Mouse (Mus musculus): ENCODE measurements around the gene Ppie. TPM values are rescaled to one million over a fixed set of nuclear protein-coding genes. Genes with fewer than 3 reads are reported as not detected.

Gene Ppie
- 109 and 110 TPM in 2 replicates for polyA plus RNA-seq (2014; fragmentation: Nextera tagmentation; extraction: Ambion mirVana)

DNA sequence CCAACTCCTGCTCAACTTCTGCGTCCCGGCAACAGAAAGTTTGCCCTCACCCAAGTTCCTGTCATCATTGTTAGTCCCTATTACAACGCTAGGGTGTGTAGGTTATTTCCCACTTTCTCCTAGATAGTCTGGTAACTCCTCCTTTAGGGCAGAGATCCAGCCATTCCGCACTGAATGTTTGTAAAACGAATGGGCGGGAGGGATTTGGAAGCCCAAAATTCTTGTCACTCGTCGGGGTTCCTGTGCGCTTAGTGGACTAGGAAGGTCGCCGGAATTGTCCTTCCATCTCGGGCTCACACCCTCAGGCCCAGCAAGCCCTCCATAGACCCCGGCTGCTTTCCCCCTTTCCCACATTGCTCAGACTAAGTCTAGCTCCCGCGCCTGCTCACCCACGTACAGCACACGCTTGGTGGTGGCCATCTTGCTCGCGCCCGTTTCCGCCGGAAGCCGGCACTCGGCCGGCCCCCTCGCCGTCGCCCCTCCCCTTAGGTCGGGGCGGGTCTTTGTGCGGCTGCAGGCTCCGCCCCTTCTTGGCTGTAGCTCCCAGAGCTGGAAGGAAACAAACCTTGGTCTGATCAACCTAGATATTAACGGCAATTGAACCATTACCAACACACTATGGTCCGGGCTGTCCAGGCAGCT is at the start of gene Ppie:
Gene Ppie, minus strand, starts transcription at position 439 of the 642 bp plus-strand sequence.
- DNase-seq, result peak; percentile 96
- H3K36me3 ChIP-seq (ENCODE audit: insufficient read depth), result peaks cover 21% of the 10 kb centered on the region
- peak within 1 kb of the TSS; percentile 88 for H3K4me2 ChIP-seq
- H3K9ac ChIP-seq, result peak within 1 kb of the TSS; percentile 66
- peak; percentile 52 for TF ChIP-seq CTCF (IDR thresholded peaks at IDR 0.05; ENCODE audit: low read depth)
- H3K27ac ChIP-seq (ENCODE audit: low read depth), result peak within 1 kb of the TSS; percentile 97
- WGBS, result under 1% methylated on average over 34 of the region's 34 CpGs
- H3K27me3 ChIP-seq (ENCODE audit: insufficient read depth, low read length), result no peaks in the 10 kb centered on the region
- peak within 1 kb of the TSS; percentile 73 for H3K4me3 ChIP-seq (ENCODE audit: low read depth, low read length)
- peak; percentile 97 for ATAC-seq (ENCODE audit: insufficient read depth)
- H3K4me1 ChIP-seq (ENCODE audit: insufficient read depth), result peaks cover 8% of the 10 kb centered on the region
- no peaks in the 10 kb centered on the region for H3K9me3 ChIP-seq (ENCODE audit: low read depth, low read length)

DNA sequence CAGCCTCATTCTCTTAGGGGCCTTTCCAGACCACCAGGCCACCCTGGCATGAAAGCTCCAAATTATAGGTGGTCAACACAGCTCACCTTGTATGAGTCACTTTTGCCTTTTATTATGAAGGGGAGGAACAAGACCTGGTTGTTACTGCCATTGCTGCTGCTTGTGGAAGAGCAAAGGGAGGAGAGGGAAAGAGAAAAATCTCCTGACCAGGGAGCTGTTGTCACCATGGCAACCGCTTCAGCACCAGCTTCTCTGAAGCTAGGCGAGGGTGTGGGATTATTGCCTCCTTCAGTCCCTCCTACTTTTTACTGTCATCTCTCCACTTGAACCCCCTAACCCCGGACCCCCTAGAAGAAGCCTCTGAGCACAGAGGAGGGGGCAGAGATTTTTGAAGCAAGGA is 45.1 kb upstream of the Ppie start:
- Histone ChIP-seq H3K9me3 (ENCODE audit: low read depth, low read length) (no peaks in the 10 kb centered on the region), H3K27me3 (ENCODE audit: insufficient read depth, low read length) (peaks cover 65% of the 10 kb centered on the region), H3K4me1 (ENCODE audit: insufficient read depth) (peaks cover 10% of the 10 kb centered on the region; the same call in 1 of the 2 replicates), H3K9ac (no peak overlapping the region), H3K4me3 (ENCODE audit: low read depth, low read length) (no peak overlapping the region), H3K36me3 (ENCODE audit: insufficient read depth) (no peaks in the 10 kb centered on the region), H3K4me2 (no peak overlapping the region), H3K27ac (ENCODE audit: low read depth) (no peak overlapping the region)
- ATAC-seq (ENCODE audit: insufficient read depth) (no peak), DNase-seq (peak; percentile 11)
- WGBS, result 34% methylated on average over 3 of the region's 3 CpGs
- TF ChIP-seq CTCF (IDR thresholded peaks at IDR 0.05; ENCODE audit: low read depth), result no peak

DNA sequence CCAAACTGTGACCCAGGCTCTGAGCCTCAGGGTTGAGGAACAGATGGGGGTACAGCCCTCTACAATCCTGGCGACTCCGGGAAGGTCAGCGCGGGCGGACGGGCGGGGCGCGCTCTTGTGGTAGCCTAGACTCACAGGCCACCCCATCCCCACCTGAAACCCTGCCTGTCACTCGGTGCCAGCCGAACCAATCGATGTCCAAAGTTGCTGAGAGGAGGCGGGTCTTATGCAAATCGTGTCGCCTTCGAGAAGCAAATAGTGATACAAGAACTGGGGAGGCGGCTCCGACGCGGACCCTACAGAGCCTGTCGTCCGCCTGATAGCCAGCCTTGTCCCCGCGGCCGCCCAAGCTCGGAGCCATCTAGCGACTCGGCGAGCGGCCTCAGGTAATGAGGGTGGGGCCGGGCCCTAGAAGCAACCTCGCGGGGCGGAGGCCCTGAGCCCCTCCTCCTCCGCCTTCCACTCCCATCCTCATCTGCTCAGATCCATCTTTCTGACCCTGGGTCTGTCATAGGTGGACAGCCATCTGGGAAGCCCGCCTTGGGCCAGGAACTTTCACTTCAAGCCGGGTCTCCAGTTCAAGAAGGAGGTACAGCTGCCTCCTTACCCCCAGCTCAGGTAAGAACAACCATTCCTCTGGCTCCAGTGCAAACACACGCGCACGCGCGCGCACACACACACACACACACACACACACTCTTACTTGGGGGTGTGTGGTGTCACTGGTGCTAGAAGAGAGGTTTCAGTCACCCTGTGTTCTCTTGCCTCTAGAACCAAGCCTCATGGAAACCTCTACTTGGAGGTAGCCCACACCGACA is 43.7 kb upstream of the Ppie start:
- no peak for TF ChIP-seq CTCF (IDR thresholded peaks at IDR 0.05; ENCODE audit: low read depth)
- Histone ChIP-seq H3K4me2 (peak overlapping the region; percentile 64), H3K36me3 (ENCODE audit: insufficient read depth) (no peaks in the 10 kb centered on the region), H3K27ac (ENCODE audit: low read depth) (no peak overlapping the region), H3K4me1 (ENCODE audit: insufficient read depth) (peaks cover 10% of the 10 kb centered on the region; the same call in 1 of the 2 replicates), H3K9me3 (ENCODE audit: low read depth, low read length) (no peaks in the 10 kb centered on the region), H3K4me3 (ENCODE audit: low read depth, low read length) (peak overlapping the region; percentile 33), H3K9ac (0 out of 2 replicates have a peak overlapping the region, but pooled peaks have one; percentile 0), H3K27me3 (ENCODE audit: insufficient read depth, low read length) (peaks cover 73% of the 10 kb centered on the region)
- WGBS, result 9% methylated on average over 44 of the region's 44 CpGs
- peak; percentile 90 for ATAC-seq (ENCODE audit: insufficient read depth)
- DNase-seq, result peak; percentile 85

DNA sequence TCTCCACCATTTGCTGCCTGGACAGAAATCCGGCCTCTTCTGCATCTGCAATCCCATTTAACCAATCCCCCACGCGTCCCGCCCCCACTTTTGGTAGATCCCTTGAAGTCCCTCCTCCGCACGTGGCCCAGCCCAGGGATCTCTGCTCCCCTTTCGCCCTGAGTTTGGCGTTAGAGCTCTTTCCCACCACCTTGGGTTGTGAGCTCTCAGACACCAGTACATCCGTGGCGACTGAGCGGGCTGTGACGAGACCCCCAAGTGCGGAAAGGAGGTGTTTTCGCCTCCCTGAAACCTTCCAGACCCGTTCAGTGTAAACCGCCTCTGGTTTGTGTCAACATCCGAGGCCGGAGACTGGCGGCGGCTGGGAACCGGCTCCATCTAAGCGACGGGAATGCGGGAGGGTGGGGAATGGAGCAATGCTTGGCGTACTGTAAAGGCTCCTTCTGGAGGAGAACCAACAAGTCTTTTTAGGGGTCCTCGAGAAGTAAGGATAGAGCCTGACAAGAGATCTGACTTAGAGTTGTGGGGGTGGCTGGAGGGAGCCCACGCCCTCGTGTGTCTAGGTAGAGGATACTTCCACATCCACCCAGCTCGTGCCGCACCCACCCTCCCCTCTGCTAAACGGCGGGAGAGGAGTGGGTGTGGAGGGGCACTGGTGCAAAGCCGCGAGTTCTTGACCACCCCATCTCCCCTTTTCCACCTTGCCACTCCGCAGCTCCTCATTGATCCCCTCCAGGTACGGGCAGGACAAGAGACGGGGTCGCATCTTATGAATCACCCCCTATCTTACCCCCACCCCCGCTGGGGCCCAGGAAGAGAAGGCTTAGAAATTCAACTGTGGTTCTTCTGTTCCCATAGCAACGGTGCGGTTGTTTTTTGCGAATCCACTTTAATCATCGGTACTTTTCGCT is 42.8 kb upstream of the Ppie start, which contains the start of gene Hpcal4:
Gene Hpcal4, plus strand, starts transcription at position 900 of the 911 bp plus-strand sequence.
- Histone ChIP-seq H3K27me3 (ENCODE audit: insufficient read depth, low read length) (peaks cover 73% of the 10 kb centered on the region), H3K4me2 (peak within 1 kb of the TSS; percentile 64), H3K36me3 (ENCODE audit: insufficient read depth) (no peaks in the 10 kb centered on the region), H3K9ac (0 out of 2 replicates have a peak within 1 kb of the TSS, but pooled peaks have one; percentile 18), H3K27ac (ENCODE audit: low read depth) (no peak within 1 kb of the TSS), H3K9me3 (ENCODE audit: low read depth, low read length) (no peaks in the 10 kb centered on the region), H3K4me1 (ENCODE audit: insufficient read depth) (peaks cover 10% of the 10 kb centered on the region; the same call in 1 of the 2 replicates), H3K4me3 (ENCODE audit: low read depth, low read length) (peak within 1 kb of the TSS; percentile 33)
- under 1% methylated on average over 44 of the region's 44 CpGs for WGBS
- no peak for TF ChIP-seq CTCF (IDR thresholded peaks at IDR 0.05; ENCODE audit: low read depth)
- DNase-seq (peak; percentile 65), ATAC-seq (ENCODE audit: insufficient read depth) (peak; percentile 64)

DNA sequence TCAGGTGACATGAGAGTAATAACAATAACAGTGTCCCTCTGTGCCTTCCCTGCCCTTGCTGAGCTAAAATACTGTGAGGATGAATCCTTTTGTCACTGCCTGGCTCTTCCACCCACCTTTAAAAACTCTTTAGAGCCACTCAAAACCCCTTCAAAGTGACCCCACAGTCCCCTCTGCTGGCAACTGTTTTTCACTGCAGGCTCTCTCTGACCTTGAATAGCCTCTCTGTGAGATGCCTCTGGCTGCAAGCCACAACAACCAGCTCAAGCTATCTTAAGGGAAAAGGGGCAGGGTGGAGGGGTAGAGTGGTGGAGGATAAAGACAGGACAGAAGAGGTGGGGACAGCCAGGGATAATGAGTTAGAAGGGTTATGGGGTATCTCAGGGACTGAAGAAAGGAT is 32.1 kb upstream of the Ppie start:
- ATAC-seq (ENCODE audit: insufficient read depth) (no peak), DNase-seq (no peak)
- H3K36me3 ChIP-seq (ENCODE audit: insufficient read depth), result no peaks in the 10 kb centered on the region
- H3K9me3 ChIP-seq (ENCODE audit: low read depth, low read length), result no peaks in the 10 kb centered on the region
- no peak overlapping the region for H3K4me3 ChIP-seq (ENCODE audit: low read depth, low read length)
- H3K9ac ChIP-seq, result no peak overlapping the region
- no peak for TF ChIP-seq CTCF (IDR thresholded peaks at IDR 0.05; ENCODE audit: low read depth)
- H3K27ac ChIP-seq (ENCODE audit: low read depth), result no peak overlapping the region
- no peak overlapping the region for H3K4me2 ChIP-seq
- no peaks in the 10 kb centered on the region for H3K4me1 ChIP-seq (ENCODE audit: insufficient read depth)
- H3K27me3 ChIP-seq (ENCODE audit: insufficient read depth, low read length), result peaks cover 4% of the 10 kb centered on the region; the same call in 1 of the 2 replicates

DNA sequence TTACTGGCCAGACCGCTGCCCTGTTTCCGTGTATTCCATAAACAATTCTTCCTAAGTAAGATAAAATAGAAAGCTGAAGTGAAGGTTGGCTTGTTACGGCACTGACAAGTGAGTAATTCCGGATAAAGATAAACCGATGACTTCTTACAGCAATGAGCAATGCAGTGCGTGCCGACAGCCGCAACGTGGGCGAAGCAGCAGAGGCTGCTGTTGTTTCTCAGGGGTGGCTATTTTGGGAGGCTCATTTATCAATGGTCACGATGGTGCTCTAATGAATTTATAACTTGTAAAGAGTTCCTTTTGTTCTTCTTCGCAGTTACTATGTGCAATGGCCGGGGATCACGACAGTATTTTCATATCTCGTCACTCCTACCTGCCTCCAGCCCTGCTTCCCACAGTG is 24.4 kb upstream of the Ppie start:
- no peak overlapping the region for H3K9ac ChIP-seq
- DNase-seq (no peak), ATAC-seq (ENCODE audit: insufficient read depth) (no peak)
- H3K27me3 ChIP-seq (ENCODE audit: insufficient read depth, low read length), result no peaks in the 10 kb centered on the region
- no peak overlapping the region for H3K4me2 ChIP-seq
- H3K9me3 ChIP-seq (ENCODE audit: low read depth, low read length), result no peaks in the 10 kb centered on the region
- no peak for TF ChIP-seq CTCF (IDR thresholded peaks at IDR 0.05; ENCODE audit: low read depth)
- no peak overlapping the region for H3K27ac ChIP-seq (ENCODE audit: low read depth)
- no peaks in the 10 kb centered on the region for H3K36me3 ChIP-seq (ENCODE audit: insufficient read depth)
- H3K4me1 ChIP-seq (ENCODE audit: insufficient read depth), result no peaks in the 10 kb centered on the region
- WGBS, result 58% methylated on average over 15 of the region's 15 CpGs
- no peak overlapping the region for H3K4me3 ChIP-seq (ENCODE audit: low read depth, low read length)

Data from lung, embryonic 14.5 days (tissue).